Mouse (Mus musculus) brain, embryonic 18.5 days (tissue): Measurements from ENCODE around the gene Dis3l.

Experiments
- DNase-seq: peaks from one replicate; pipeline ENCODE4 v3.0.0-alpha.2; 2012; ENCODE audit warnings: low read depth, low spot score

Dis3l gene

GRCm38 (mm10) chr9:64261023-64261422 lies 80.1 kb downstream of the Dis3l start:
- no peak for DNase-seq

- DNase-seq, result no peak
These were observed 81.2 kb downstream of the Dis3l start for GRCm38 (mm10) chr9:64259906-64260305.
